Mouse (Mus musculus): ENCODE results near the gene Nin.
A peak's percentile ranks its signal among the peaks of the same experiment; 100 is the strongest.

Nin gene

DNA sequence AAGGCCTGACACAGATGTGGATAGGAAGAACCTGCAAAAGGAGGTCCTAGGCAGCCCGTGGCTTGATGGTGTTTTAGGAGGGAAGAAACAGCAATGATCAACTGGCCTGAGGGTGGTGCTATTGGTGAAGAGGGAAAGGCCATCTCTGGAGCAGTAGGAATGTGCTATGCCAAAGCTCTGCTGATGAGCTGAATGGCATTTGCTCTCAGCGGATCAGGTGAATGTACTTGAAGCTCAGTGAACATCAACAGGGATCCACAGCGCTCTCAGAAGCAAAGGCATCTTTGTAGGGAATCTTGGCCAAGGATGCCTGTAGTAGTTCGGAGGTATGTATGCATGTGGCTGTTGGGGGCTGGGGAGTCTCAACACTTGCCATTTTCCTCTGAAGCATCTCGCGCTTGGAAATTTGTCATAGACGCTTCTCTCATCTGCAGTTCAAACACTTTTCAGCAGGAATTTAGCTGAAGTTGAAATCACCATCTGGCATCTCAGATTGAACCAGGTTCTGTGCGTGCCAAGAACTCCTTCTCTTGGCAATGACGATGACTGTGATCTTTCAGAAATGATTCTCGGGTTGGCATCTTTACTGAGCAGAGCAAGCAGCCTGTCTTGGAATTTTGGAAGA is 5.3 kb upstream of the Nin start:
- no peak for DNase-seq

DNA sequence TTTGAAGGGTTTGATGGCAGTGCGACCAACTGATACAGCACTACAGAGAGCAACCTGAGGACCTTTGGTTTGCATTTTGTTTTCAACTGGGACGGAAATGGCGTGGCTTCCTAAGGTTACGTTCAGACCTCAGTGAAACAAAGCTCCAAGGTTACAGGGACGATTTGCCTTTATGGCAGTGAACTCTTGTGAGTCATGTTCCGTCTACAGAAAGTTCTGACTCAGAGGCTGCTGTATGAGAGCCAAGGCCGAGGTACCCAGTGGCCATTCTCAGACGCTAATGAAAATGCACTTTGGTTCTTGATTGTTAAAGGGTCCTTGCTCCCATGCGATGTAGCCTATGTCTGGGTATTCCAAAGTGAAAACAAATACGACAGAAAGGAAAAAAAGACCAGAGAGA is 3.6 kb upstream of the Nin start:
- no peak for DNase-seq

DNA sequence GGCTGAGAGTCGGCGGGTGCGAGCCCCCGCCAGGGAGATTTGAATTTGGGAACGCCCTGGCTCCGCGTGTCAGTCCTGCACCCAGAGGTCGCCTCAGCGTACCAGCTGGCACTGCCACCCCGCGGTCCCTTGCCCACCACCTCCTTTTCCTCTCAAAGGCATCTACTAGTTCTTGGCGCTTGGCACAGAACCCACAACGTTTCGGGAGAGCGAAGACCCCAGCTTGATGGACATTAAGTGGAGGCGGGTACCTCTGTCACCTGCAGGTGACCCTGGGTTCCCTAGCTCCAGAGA is 1.5 kb downstream of the Nin start:
- no peak for DNase-seq

DNA sequence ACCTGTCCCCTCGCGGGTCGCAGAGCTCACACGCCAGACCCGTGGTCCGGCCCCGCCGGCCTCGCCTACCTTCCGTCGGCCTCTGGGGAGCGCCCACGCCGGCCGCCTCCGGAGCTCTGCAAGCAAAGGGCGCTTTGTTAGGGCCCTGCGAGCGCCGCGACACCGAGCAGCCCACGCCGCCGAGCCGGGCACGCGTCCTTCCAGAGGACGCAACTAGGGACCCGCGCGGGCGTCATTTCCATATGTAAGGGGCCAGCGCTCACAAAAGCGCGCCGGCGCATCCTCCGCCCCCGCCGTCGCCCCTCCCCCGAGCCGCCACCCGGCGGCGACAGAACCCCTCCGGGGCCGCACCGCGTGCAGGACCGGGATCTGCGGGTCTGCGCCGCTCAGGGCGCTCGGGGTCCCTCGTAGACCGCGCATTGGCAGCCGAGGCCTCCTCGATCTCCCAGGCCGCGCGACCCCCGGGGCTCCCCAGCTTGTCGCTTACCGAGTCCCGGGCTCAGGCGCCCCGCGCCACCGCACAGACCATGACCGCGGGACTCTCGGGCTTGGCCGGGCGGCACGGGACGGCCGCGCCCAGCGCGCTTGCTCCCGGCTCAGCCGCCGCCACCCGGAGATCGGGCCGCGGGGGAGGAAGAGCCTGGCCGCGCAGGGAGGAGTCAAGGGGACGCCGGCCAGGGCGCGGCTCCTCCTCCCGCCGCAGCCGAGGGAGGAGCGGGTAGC is 2.0 kb downstream of the Nin start:
- DNase-seq, result peak; percentile 88

DNA sequence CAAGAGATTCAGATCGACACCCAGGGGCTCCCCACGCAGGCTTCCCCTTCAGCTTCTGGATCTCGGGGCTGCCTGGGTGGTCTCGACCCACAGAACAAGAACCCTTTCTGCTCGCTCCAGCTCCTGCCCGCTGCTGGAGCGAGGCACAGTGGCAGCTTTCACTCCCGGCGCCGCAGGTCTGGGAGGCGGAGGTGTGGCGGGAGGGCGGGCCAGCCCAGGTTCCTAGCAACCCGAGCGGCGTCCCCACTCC is 2.5 kb downstream of the Nin start:
- no peak for DNase-seq

DNA sequence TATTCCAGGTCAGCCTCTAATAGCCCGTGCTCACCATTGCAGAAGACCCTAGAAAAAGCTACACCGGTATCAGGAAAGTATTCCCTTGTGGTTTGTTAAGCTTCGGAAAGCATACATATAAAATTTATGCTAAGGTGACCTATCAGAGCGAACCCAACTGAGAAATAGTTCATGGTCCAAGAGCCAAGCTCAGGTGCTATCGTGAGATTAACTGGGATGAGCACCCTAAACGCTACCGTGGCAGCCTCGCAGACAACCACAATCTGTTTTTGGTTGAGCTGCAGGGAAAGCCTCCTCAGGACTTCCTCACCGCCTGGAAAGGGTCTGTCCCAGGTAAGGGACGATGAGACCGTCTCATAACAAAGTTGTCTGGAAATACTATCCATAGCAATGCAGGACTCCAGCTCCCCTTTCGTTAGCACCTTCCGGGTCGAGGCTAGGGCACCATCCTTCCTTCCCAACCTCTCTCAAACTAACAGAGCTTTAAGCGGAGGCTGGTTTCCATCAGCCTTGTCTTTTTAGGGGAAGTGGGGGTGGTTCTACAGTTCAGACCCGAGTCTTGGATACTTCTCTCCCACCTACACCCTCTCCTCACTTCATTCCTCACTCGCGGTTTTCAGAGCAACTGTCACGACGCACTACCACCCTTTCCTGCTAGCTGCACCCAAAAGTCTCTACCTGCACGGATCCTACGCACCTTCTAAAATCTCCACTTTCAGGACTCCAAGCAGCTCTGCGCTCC is 3.0 kb downstream of the Nin start:
- DNase-seq, result no peak

DNA sequence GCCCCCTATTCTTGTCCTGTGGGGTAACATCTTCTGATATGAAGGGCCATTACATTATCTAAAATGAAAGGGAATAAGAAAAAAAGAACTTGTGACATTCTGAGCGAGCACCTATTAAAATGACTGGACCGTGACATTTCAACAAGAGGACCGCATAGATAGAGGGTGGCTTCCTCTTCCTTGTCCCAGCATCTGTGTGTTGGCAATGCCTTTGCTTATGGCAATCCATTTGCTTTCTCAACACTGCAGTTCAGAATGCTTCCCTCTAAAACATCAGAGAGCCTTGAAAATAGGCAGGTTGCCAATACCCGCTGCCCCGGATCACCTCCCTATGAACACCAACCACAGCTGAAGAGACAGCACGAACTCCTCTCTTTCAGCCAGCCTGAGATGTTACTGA is 3.6 kb downstream of the Nin start:
- peak; percentile 39 for DNase-seq

DNA sequence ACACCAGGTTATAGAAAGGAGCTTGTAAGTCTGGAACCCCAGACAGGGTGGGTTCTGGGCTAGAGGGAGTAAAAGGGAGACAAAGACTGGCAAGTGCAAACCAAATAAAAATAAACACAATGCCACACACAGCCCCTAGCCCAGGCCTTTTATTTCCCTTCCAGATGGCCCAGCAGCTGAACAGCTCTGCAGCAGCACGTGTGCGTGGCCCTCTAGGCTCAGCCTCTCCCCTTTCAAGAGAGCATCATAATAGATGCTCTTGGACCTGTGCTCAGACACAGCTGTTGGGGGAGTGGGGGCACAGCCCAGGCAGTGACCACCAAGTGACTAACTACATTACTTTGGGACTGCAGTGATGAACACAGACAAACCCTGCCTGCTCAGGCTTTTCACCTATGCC is 5.4 kb downstream of the Nin start:
- peak; percentile 46 for DNase-seq

DNA sequence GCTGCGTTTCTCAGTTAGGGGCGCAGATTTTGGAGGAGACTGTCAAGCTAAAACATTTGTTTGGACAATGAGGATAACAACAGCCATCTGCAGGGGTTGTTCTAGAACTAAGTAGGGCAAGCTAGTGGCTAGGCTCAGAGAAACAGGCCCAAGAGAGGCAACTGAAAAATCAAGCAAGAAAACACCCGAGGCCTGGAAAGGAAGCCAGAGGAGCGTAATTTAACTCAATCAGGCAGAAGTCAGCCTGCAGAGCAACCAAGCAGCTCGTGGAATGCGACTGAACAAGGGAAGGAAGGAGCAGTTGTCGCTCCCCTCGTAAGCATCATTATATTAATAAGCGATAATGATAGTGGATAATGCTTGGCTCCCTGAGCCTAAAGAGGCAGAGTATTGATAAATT is 7.0 kb downstream of the Nin start:
- DNase-seq, result peak; percentile 76

DNA sequence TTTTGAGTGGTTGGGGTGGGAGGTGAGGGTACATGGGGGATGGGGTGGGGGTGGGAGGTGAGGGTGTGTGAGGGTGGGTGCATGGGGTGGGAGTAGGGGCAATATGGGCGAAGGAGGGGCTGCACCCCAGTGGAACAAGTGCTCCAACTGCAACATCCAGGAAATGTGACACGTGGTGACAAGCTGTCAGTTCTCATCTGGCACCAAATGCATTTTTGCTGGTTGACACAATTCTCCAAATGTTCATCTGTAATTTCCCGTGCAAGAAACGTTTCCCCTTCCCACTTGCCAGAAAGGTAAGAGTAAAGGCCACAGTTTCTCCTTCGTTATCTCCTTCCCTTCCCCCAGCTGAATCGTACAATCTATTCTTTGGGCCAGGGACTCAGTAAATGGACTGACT is 7.6 kb downstream of the Nin start:
- peak; percentile 52 for DNase-seq

DNA sequence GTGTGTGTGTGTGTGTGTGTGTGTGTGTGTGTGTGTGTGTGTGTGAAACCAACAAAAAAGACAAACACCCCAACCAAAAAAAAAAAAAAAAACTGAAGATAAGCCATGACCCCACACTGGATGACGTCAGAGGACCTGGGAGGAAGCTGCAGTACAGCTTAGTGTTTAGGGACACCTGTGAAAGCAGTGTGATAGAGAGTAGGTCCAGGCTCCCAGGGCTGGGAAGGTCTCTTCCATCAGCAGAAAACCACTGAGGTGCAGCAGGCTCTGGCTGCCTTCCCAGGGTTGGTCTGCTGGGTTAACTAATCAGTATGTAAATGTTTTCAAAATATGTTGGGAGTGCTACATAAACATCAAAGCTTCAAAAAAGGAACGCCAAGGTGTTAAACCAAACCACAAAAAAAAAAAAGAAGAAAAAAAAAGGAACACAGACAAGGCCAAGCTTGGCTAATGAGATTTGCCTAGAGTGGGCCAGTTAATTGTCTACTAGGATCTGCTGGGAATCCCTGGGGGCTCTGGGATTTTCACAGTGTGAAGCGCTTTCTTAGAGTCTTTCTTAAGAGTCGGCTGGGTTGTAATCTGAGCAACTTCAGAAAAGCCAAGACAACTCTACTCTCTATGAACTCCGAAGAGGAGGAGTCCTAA is 8.6 kb downstream of the Nin start:
- DNase-seq, result peak; percentile 42

DNA sequence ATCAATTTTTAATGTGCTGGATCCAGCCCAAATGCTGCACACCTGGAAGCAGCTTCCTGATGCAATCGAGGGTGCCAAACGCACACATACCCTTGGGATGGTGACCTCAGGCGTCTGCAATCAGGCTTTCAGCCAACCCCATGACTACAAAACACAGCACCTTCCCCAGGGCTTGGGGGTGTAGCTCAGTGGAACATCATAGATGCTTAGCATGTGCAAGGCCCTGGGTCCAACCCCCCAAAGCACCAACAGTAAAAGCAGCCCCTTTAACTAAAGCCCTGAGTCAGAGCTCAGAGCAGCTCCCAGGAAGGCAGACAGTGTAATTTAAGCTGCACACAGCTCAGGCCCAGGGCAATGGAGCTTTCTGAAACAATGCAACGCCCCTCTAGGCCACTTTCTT is 9.3 kb downstream of the Nin start:
- peak; percentile 23 for DNase-seq

DNA sequence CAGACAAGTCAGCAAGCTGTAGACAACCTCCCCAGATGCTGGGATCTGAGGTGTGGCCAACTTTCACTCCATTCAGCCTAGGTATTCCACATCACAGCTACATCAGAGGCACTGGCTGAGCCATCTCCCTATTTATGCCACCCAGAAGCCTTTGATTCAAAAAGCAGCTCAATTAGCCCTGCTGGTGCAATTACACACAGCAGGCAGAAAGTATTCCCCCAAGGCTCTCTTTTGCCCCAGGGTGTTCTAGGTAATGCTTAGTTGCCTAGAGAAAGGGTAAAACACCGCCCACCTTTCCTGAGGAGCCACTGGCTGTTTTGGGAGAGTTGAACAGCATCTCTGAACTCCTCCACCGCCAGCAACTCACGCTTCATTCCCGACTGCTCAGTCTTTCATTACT is 10.3 kb downstream of the Nin start:
- DNase-seq, result peak; percentile 11

DNA sequence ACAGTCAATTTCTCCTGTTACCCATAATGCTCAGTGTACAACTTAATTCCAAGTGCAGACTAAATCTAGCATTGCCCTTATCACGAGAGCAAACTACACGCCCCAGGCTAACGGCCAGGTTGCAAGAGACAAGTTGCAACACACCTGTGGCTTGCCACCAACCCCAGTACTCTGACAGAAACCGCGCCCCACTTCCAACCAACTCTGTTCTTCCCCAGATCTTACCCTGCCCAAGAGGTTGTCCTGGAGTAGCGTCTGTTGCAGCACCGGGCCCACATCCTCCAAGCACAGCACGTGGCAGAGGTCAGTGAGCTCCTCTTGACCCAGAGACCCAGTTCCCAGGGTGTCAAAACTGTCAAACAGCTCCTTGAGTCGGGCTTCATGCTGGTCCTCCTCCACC is 11.1 kb downstream of the Nin start:
- no peak for DNase-seq

DNA sequence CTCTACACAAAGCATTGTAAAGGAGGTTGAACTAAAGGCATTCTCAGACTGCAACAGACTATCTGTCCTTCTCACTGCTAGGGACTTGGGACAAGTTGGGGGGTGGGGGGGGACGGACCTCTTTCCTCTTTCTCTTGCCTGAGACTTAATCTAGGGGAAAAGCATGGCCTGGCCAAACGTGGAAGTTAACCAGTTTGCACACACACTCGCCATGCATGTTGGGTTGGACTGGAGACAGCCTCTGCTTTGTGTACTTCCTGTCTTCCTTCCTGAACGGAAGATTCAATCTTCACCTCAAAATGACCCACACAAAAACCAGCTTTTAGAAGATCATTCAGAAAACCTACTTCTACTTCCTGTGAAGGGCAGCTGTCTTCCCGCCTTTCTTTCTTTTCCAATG is 11.7 kb downstream of the Nin start:
- DNase-seq, result no peak

DNA sequence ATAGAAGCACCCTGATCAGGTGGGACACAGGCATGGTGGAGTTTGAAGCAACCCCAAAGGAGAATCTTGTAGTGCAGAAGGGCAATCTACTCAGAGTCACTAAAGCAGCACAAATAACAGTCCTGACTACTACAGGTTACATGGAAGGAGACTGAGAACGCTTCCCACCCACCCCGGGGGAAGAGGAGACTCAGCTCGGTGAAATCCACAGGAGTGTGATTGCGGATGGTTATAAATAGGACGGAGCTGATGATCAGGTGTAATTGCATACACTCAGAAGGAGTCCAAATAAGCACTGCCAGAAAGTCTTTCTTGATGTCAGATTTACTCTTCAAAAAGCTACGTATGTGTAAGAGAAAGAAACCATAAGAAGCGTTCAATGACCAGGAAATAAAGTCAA is 15.6 kb downstream of the Nin start:
- DNase-seq, result no peak

DNA sequence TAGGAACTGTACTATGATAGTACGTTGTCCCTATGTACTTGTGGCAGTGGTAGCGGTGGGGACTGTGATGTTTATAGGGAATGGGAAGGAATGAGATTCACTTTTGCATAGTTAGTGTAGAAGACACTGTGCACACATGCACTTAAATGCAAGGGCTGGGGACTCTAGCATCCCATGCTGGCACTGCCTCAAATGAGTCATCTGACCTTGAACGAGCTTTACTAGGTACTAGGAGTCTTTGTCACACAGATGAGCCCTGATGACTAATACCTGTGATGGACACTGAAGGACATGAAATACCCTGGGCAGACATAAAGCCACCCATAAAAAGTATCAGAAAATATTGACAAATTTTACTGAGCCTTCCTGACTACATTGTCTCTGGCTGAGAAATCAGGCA is 16.2 kb downstream of the Nin start:
- no peak for DNase-seq

DNA sequence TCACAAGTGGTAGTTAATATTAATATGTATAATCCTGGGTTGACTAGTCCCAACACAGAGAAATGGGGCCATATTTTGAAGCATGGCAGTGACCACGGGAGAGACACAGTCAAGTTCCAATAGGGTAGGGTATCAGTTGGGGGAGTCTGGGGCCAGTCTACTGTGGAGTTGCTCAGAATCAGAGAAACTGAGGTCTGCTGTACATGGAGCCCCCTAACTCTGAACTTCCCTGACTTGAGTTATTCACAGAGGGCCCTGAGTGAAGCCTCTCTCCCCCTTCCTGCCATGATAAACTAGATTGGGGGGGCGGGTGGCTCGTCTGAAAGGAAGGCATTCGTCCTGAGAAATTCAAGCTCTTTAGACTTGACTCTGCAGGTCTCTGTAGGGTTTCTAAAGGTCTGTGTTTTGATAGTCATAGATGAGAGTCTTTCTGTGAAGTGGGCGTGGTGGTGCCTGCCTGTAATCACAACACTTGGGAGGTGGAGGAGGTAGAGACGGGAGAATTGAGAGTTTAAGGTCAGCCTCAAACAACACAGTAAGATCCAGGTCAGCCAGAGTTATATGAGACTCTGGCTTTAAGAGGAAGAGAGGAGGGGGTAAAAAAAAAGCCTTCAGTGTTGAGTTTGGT is 20.1 kb downstream of the Nin start:
- DNase-seq, result no peak

DNA sequence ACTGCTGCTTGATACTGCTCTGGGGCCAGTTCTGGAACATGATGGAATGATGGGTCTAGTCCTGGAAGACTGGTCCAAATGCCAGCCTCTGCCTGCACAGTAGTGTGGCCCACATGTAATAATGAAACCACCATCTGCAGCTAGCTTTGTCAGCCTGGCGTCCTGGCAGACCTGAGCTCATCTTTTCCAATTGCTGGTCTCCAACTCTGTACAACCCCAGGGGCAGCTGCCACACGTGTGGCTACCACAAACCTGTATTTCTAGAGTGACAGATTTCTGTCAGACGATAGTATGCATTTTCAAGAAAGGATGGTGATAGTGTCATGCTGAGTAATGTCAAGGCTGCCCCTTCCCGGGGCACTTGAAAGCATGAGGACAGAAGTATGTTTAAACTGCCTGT is 25.2 kb downstream of the Nin start:
- DNase-seq, result no peak

DNA sequence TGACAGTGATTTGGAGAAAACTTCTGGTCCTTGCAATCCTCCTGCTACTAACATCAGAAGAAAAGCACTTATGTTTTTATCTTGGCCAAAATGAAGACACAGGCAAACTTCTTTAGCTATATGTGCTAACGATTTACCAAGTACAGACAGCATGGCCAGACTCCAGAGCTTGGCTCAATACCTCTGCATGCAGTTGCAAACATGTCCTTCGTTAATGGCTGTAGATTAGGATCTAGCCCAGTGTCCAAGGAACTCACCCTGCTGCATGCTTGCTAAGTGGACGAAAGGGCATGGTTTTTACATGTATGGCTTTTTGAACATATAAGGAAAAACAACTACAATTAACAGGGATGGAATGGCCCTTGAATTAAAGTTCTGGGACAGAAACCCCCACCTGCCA is 28.2 kb downstream of the Nin start:
- DNase-seq, result no peak

DNA sequence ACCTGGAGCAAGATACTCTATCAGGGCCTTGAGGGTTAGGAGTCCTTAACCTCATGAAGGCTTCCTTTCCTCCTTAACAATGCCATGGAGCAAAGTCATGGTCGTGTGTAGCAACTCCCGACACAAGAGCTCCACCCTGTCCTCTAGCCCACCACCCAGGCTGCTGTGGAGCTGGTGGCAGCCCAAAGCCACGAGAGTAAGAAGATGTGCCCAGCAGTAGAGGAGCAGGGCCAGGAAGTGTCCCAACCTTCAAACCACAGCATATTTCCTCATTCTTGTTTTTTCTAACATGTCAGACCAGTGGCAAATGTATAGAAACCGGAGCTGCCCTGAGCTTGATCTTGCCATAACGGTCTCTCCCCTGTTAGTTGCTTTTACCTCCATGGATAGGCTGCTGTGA is 29.3 kb downstream of the Nin start:
- DNase-seq, result no peak

DNA sequence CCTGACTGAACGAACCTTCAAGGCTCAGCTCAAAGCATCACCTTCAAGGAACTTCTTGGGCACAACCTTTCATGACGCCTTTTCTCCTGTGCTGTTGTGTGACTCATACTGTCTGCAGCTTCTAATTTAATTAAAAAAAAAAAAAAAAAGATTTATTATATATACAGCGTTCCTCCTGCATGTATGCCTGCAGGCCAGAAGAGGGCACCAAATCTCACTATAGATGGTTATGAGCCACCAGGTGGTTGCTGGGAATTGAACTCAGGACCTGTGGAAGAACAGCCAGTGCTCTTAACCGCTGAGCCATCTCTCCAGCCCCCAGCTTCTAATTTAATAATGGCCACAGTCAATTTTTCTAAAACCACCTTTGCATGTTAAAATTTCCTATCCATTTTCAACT is 29.8 kb downstream of the Nin start:
- no peak for DNase-seq

DNA sequence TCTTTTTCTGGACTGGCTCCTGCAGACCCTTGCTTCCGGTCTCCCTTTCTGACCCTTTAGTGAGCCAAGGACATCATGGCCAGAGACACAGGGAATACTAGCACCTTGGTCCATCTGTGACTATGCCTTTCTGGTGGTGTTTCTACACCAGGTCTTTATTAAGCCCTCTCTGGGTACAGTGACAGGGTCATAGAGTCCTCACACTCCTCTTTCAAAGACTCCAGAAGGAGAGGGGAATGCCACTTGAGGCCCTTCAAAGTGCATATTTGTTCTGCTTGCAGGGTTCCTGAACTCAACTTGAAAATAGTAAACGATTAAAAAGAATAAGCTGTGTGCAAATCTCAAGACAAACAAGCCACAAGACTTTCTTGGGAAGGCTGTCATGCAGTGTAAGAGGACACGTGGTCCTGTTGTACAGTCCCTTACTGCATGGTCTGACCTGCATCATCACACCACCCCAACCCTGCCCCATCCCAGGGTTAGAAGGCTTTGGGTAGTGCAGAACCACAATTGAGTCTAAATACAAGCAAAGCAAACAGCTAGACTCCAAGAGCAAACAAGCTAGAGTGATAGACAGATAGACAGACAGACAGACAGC is 30.5 kb downstream of the Nin start:
- no peak for DNase-seq

DNA sequence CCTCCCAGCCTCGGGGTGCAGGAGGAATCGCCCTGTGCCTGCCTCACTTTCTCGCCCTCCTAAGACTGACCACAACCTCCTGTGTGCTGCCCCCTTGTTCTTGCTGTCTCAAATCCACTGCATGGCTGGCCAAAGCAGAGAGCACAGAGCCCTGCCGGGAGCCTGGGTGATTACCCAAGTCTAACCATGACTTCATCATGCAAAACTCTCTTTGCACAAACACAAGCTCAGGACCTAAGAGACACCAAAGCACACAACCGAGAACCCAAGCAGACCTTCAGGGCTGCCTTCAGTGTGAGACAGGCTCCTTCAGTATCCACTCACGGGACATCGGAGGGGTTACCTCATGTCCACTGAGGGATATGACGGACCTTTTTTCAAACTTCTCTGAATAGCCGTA is 31.0 kb downstream of the Nin start:
- no peak for DNase-seq
